Mouse (Mus musculus): Measurements from ENCODE around the gene St3gal2.
A peak's percentile ranks its signal among the peaks of the same experiment; 100 is the strongest.

- TF ChIP-seq POLR2A (IDR thresholded peaks at IDR 0.05; ENCODE audit: low read depth, low read length) (no peak), CTCF (IDR thresholded peaks at IDR 0.05; ENCODE audit: extremely low read depth, insufficient read length, insufficient replicate concordance, low read depth, low read length) (peak; percentile 36; the same call in 1 of the 2 replicates)
Observed at GRCm38 (mm10) chr8:110965594-110965993, 45.9 kb downstream of the St3gal2 start.

All from small intestine, adult 2 months (tissue).